Mouse (Mus musculus): ENCODE measurements around the gene Tbc1d24. TPM values are rescaled to one million over a fixed set of nuclear protein-coding genes. Genes with fewer than 3 reads are reported as not detected.
A peak's percentile ranks its signal among the peaks of the same experiment; 100 is the strongest.

The Tbc1d24 gene
- polyA plus RNA-seq, 1 experiment from 2014 or later = 10.6 TPM

DNA sequence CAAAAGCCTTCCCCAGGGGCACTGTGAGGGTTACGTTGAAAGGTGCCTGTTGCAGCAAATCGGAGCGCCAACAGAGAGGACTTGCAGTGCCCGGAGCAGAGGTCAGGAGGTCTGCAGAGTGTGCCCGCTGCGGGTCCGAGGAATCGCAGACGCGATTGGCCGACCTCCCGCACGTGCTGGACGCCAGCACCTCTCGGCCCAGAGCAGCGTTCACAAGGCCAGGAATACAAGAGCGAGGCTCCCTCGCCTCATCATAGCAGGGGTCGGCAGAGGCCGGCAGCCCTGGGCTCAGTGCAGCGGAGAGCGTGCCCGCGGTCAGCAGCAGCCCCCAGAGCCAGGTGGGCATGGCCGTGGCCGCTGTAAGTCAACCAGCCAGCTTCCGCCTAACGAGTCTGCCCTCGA is 3.3 kb upstream of the Tbc1d24 start:
- WGBS = 4% methylated on average over 29 of the region's 29 CpGs
- Histone ChIP-seq H3K4me1 (peaks cover 80% of the 10 kb centered on the region), H3K9ac (peak overlapping the region; percentile 82), H3K9me3 (replicated peaks) (no peaks in the 10 kb centered on the region), H3K36me3 (ENCODE audit: poor library complexity, severe bottlenecking) (no peaks in the 10 kb centered on the region), H3K27me3 (peaks cover 33% of the 10 kb centered on the region), H3K27ac (peak overlapping the region; percentile 60), H3K4me2 (peak overlapping the region; percentile 94), H3K4me3 (peak overlapping the region; percentile 51)
- no peak for ATAC-seq

DNA sequence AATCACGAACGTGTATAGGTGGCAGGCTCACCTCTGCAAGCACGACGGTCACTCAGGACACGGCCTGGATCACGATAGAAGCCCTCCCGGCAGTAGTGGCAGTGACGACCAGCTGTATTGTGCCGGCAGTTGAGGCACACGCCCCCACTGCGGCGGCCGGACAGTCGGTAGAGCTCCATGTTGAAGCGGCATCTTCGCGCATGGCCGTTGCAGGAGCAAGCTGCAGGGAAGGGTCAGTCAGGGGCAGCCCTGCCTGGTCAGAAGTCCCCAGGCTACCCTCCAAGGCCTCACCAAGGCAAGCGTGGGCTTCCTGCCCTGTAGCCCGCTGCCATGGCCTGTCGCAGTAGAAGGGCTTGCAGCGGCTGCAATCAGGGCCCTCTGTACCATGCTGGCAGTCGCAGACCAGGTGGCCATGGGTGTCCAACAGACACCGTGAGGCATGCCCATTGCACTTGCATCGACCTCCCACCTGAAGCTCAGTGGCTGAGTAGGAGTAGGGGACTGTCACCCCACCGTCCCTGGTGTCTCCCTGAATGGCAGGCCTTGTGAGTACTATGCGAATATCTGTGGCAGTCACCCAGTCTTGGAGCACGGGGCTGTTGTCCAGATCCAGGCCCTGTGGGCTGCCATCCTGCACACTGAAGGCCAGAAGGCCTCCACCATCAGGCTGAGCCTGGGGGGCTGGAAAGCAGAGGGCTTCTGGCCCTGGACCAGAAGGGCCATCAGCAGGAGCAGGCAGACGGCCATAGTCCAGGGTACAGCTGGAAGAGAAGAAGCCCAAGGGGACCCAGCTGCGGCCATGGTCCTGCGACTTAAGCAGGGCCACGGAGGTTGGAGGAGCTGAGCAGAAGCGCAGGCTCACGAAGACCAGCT is 2.6 kb upstream of the Tbc1d24 start:
- Histone ChIP-seq H3K4me3 (peak overlapping the region; percentile 51), H3K4me2 (peak overlapping the region; percentile 94), H3K27me3 (peaks cover 33% of the 10 kb centered on the region), H3K36me3 (ENCODE audit: poor library complexity, severe bottlenecking) (no peaks in the 10 kb centered on the region), H3K9ac (peak overlapping the region; percentile 82; the same call in 1 of the 2 replicates), H3K4me1 (peaks cover 85% of the 10 kb centered on the region), H3K9me3 (replicated peaks) (no peaks in the 10 kb centered on the region), H3K27ac (no peak overlapping the region)
- 57% methylated on average over 34 of the region's 34 CpGs for WGBS
- no peak for ATAC-seq

DNA sequence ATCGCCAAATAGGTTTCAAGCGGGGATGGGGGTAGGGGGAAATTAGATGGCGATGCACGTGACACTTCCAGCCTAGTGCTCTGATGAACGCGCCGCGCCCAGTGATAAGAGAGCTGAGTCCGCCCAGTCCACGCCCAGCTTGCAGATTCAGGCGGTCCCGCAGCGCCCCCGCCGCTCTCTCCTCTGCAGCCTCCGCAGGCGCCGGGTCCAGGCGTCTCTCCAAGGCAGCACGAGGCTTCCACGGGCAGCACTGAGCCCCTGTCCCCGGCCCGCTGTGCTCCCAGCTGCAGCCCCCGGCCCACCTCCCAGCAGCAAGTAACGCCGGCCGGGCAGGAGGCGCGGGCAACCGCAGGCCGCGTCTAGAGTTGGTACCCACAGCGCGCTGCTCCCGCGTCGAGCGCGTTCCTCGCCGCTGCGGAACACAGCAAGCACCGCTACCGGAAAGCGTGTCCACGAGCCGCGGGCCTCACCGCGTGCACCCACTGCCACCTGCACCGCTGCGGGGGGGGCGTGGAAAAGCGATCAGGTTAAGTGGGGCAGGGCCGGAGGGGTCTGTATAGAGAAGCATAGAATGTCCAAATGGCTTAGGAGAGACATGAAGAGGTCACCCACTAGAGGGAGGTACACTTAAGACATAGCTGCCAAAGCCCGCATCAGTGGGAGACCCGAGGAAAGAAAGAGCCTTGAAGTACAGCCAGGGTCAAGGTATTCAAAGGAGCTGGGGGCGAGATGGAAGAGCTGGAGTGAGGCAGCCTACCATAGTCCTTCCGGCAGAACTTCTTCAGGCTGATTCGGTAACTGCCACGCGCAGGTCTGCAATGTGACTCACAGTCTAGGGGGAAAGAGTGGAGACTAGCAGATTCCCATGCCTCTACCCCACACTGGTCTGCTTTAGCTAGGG is 1.3 kb upstream of the Tbc1d24 start:
- Histone ChIP-seq H3K27ac (peak overlapping the region; percentile 51), H3K9ac (peak overlapping the region; percentile 71), H3K9me3 (replicated peaks) (no peaks in the 10 kb centered on the region), H3K4me2 (peak overlapping the region; percentile 94), H3K4me3 (peak overlapping the region; percentile 70), H3K36me3 (ENCODE audit: poor library complexity, severe bottlenecking) (no peaks in the 10 kb centered on the region), H3K4me1 (peaks cover 80% of the 10 kb centered on the region), H3K27me3 (peaks cover 33% of the 10 kb centered on the region)
- ATAC-seq = peak; percentile 31
- WGBS = 4% methylated on average over 62 of the region's 62 CpGs

DNA sequence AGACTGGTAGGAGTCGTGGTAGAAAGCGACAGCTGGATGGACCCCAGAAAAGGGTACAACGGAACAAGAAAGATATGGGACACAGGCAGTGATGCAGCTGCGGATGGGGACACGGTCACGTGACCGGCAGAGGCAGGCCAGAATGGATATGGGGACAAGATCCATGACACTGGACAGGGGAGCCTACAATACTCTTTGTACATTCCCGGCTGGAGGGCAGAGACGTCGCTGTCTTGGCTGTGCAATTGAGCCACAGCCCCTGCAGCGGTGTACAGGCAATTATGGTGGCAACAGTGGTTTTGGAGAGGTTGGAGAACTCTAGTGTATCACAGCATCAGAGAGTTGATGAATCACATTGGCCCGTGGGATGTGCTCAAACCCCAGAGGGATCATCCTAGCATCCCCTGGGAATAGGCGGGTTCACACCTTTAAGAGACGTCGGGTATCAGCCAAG is 573 bp upstream of the Tbc1d24 start:
- Histone ChIP-seq H3K4me1 (peaks cover 72% of the 10 kb centered on the region), H3K27me3 (peaks cover 28% of the 10 kb centered on the region), H3K36me3 (ENCODE audit: poor library complexity, severe bottlenecking) (no peaks in the 10 kb centered on the region), H3K9me3 (replicated peaks) (no peaks in the 10 kb centered on the region), H3K27ac (peak overlapping the region; percentile 22; the same call in 1 of the 2 replicates), H3K4me2 (peak overlapping the region; percentile 94), H3K9ac (peak overlapping the region; percentile 76), H3K4me3 (peak overlapping the region; percentile 70)
- peak; percentile 23 for ATAC-seq
- WGBS = 4% methylated on average over 15 of the region's 15 CpGs

DNA sequence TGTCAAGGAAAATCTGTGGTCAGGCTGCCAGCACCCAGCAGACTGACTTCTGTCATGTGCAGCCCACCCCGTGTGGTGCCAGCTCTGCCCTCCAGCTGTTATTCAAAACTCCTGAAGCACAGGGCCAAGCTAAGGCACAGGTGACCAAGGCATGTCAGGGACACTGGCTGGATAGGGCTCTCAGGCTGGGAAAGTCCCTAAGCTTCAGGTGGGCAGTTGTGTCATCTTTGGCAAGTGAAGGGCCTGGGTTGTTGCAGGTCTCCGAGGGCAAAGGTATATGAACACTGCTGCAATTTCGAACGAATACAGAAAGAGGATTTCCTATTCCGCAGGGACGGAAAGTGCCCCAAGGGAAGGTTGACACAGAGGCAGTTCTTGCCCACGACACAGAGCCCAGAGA is 516 bp downstream of the Tbc1d24 start:
- Histone ChIP-seq H3K4me3 (peak overlapping the region; percentile 70), H3K4me2 (peak overlapping the region; percentile 94), H3K9ac (peak overlapping the region; percentile 76), H3K9me3 (replicated peaks) (no peaks in the 10 kb centered on the region), H3K36me3 (ENCODE audit: poor library complexity, severe bottlenecking) (no peaks in the 10 kb centered on the region), H3K27ac (no peak overlapping the region; the same call in 1 of the 2 replicates), H3K27me3 (peaks cover 18% of the 10 kb centered on the region), H3K4me1 (peaks cover 64% of the 10 kb centered on the region)
- no peak for ATAC-seq
- WGBS = 13% methylated on average over 7 of the region's 7 CpGs

DNA sequence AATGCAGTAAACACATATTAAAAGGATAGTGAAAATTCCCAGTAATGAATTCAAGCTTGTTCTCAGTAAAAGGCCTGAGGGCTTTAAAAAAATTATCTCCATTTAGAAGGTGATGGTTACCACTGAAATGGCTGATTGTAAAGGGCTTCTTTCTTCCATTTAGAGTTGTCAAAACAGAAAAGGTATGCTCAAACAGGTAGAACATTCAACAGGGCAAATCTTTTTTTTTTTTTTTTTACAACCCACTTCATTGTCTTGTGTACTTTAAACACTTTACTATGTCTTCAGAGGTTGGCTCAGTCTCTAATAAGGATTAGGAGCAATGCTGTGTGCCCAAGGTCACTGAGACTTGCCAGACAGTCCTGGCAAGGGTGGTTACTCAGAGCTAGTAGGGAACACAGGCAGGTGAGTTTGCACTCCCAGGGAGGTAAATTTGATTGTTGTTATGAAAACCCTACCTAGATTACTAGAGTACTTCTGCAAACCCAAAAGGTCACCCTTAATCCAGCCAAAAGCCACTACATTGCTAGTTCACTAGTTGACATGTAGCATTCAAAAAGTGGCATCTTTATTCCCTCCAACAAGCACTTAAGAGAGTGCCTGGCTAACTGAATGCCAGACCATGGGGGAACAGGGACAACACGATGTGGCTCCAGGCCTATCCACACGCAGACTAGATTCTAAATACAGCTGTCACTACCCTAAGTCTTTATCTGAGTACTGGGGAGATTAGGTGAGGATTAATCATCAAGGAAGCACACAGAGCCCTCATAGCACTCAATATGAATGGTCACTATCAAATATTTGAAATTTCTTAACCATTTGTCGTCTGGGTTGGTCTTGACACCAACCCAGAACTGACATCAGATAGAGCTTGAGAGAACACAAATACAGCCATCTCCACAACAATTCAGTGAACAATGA is 1.5 kb downstream of the Tbc1d24 start:
- no peaks in the 10 kb centered on the region for H3K36me3 ChIP-seq (ENCODE audit: poor library complexity, severe bottlenecking)
- peak overlapping the region; percentile 70 for H3K4me3 ChIP-seq
- ATAC-seq = no peak
- peaks cover 54% of the 10 kb centered on the region for H3K4me1 ChIP-seq
- no peak overlapping the region for H3K27ac ChIP-seq
- peaks cover 18% of the 10 kb centered on the region for H3K27me3 ChIP-seq
- peak overlapping the region; percentile 94 for H3K4me2 ChIP-seq
- H3K9ac ChIP-seq = peak overlapping the region; percentile 76; the same call in 1 of the 2 replicates
- no peaks in the 10 kb centered on the region for H3K9me3 ChIP-seq (replicated peaks)
- WGBS = 83% methylated on average over 3 of the region's 3 CpGs

DNA sequence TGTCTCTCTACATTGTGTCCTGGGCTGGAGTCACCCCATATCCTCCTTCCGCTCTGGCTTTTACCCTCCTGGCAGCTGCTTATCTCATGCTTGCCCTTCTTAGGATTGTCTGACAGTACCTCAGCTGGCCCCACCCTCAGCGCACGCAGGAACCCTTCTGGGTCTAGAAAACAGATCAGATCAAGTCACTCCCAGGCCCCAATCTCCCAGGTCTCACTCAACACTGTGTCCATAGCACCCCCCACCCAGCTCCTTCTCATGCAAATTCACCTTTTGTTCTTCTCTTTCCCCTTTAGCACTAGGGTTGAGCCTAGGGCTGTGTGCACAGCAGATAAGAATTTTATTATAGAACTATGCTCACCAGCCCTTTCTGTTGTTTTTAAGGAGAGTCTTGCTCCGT is 2.3 kb downstream of the Tbc1d24 start:
- Histone ChIP-seq H3K9ac (peak overlapping the region; percentile 51), H3K27me3 (peaks cover 14% of the 10 kb centered on the region), H3K36me3 (ENCODE audit: poor library complexity, severe bottlenecking) (no peaks in the 10 kb centered on the region), H3K9me3 (replicated peaks) (no peaks in the 10 kb centered on the region), H3K4me2 (peak overlapping the region; percentile 16; the same call in 1 of the 2 replicates), H3K4me3 (no peak overlapping the region), H3K4me1 (peaks cover 46% of the 10 kb centered on the region), H3K27ac (no peak overlapping the region)
- no peak for ATAC-seq
- WGBS = 41% methylated on average over 4 of the region's 4 CpGs

DNA sequence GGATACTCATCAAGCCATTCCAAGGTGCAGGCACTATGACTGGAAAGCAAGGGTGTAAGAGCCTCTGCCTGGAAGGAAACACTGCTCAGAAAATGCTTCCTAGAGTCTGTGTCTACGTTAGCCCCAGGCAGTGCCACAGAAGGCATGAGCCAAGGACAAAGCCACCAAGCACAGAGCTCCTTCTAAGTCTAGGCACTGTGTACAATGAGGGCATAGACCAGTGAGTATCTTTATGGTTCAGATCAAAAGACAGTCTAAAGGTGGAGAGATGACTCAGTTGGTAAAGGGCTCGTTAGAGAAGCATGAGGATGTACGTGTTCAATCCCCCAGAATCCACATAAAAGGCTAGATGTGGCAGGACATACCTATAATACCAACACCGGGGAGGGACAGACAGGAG is 4.3 kb downstream of the Tbc1d24 start:
- Histone ChIP-seq H3K9me3 (replicated peaks) (no peaks in the 10 kb centered on the region), H3K27ac (no peak overlapping the region), H3K9ac (no peak overlapping the region), H3K4me2 (no peak overlapping the region), H3K27me3 (no peaks in the 10 kb centered on the region; the same call in 1 of the 2 replicates), H3K36me3 (ENCODE audit: poor library complexity, severe bottlenecking) (no peaks in the 10 kb centered on the region), H3K4me3 (no peak overlapping the region), H3K4me1 (peaks cover 27% of the 10 kb centered on the region)
- 71% methylated on average over 4 of the region's 4 CpGs for WGBS
- ATAC-seq = no peak

DNA sequence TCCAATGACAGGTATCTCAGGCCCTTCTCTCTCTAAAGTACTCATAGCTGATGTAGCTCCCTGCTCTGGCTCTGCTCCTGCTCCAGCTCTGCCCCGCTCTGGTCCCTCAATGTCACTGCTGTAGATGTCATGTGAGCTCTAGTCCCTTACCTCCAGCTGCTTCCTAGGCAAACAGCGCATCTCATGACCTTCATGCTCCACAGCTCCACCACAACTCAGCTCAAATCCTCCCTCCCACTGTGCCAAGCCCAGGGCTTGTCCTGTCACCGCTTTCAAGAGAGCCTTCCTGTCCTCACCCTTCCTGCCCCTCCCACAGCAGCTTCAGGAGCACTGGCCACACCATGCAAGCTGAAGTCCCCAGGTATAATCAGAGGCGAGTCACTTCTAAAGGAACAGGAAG is 5.6 kb downstream of the Tbc1d24 start:
- no peak overlapping the region for H3K4me2 ChIP-seq
- peaks cover 18% of the 10 kb centered on the region for H3K4me1 ChIP-seq
- H3K27me3 ChIP-seq = no peaks in the 10 kb centered on the region
- no peaks in the 10 kb centered on the region for H3K9me3 ChIP-seq (replicated peaks)
- no peaks in the 10 kb centered on the region for H3K36me3 ChIP-seq (ENCODE audit: poor library complexity, severe bottlenecking)
- no peak overlapping the region for H3K27ac ChIP-seq
- no peak for ATAC-seq
- 75% methylated on average over 4 of the region's 4 CpGs for WGBS
- no peak overlapping the region; the same call in 1 of the 2 replicates for H3K9ac ChIP-seq
- H3K4me3 ChIP-seq = no peak overlapping the region

DNA sequence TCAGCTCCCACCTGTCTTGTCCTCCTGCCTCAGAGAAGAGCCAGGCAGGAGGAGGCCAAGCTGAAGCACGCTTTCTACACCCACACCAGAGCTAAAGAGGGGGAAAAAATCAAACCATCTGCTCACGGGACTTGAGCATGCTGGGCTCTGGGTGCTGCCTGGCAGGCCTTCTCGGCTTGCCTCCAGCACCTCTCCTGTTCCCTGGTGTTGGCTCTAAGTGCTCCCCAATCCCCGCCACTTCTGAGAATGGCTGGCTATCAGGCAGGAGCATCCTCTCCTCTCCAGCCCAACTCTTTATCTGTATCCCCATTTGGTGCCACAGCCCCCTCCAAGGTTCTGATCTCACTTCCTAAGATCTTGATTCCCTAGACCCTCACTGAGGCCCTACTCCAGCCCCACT is 6.1 kb downstream of the Tbc1d24 start:
- no peak; the same call in 1 of the 2 replicates for ATAC-seq
- H3K9ac ChIP-seq = no peak overlapping the region
- no peaks in the 10 kb centered on the region for H3K9me3 ChIP-seq (replicated peaks)
- H3K4me1 ChIP-seq = peaks cover 13% of the 10 kb centered on the region
- WGBS = 79% methylated on average over 4 of the region's 4 CpGs
- H3K4me3 ChIP-seq = no peak overlapping the region
- no peak overlapping the region for H3K4me2 ChIP-seq
- H3K27me3 ChIP-seq = no peaks in the 10 kb centered on the region
- H3K27ac ChIP-seq = no peak overlapping the region
- no peaks in the 10 kb centered on the region for H3K36me3 ChIP-seq (ENCODE audit: poor library complexity, severe bottlenecking)

Data from forebrain, embryonic 13.5 days (tissue).